Mouse (Mus musculus) kidney, embryonic 14.5 days (tissue): ENCODE measurements around the gene Fbxw26. TPM values are rescaled to one million over a fixed set of nuclear protein-coding genes. Genes with fewer than 3 reads are reported as not detected.
"Not testable (repeated sequence)": the region's sequence is repeated elsewhere in the genome, so short reads cannot be mapped to it uniquely, and the experiment has no call there.

Experiments
- ATAC-seq: fragments of 200-750 bp; cut with Nextera tagmentation; 2 replicates; pipeline ENCODE4 v1.8.0; 2017; ENCODE audit warnings: moderate number of reproducible peaks, mild to moderate bottlenecking, moderate TSS enrichment, moderate library complexity; ENCODE audit not compliant: low FRiP score, low TSS enrichment
- H3K27ac ChIP-seq: fragments of 300-500 bp; sonication (generic); 2 replicates; pipeline ENCODE4 v1.5.1; 2014; ENCODE audit warnings: low read depth, mild to moderate bottlenecking, low read length, moderate library complexity, mixed read lengths
- H3K27me3 ChIP-seq: fragments of 300-500 bp; sonication (generic); 2 replicates; pipeline ENCODE4 v1.6.1; 2014; ENCODE audit warnings: mild to moderate bottlenecking, low read length; ENCODE audit not compliant: control insufficient read depth, insufficient read depth
- H3K36me3 ChIP-seq: fragments of 300-500 bp; sonication (generic); 2 replicates; pipeline ENCODE4 v1.6.1; 2014; ENCODE audit warnings: low read length, mixed read lengths; ENCODE audit not compliant: control insufficient read depth, insufficient read depth
- H3K4me1 ChIP-seq: fragments of 300-500 bp; sonication (generic); 2 replicates; pipeline ENCODE4 v1.6.1; 2014; ENCODE audit warnings: low read length, mixed read lengths; ENCODE audit not compliant: control insufficient read depth, insufficient read depth
- H3K4me2 ChIP-seq: fragments of 300-500 bp; sonication (generic); replicated peaks from 2 replicates; pipeline ENCODE4 v1.6.1; 2014; ENCODE audit warnings: low read depth, mild to moderate bottlenecking, low read length
- H3K4me3 ChIP-seq: fragments of 300-500 bp; sonication (generic); 2 replicates; pipeline ENCODE4 v1.5.1; 2014; ENCODE audit warnings: mild to moderate bottlenecking, low read length
- H3K9ac ChIP-seq: fragments of 300-500 bp; sonication (generic); 2 replicates; pipeline ENCODE4 v1.6.1; 2014; ENCODE audit warnings: low read depth, mild to moderate bottlenecking, low read length, moderate library complexity
- H3K9me3 ChIP-seq: fragments of 300-500 bp; sonication (generic); 2 replicates; pipeline ENCODE4 v1.6.1; 2016; ENCODE audit warnings: low read length; ENCODE audit not compliant: control insufficient read depth
- WGBS: fragments of 180-500 bp; shearing (Covaris S2); extraction: QIAGEN DNeasy Blood & Tissue Kit; methylation state at CpG from one replicate; pipeline ENCODE4 v1.1.7; 2014; 5-methylcytosine and 5-hydroxymethylcytosine counted together
- polyA plus RNA-seq: library from polyadenylated mRNA; unstranded; fragments of >200 nt; fragmentation: Nextera tagmentation; extraction: Ambion mirVana; gene quantifications from 2 replicates; pipeline ENCODE4 v1.2.1, GENCODE M21; 2014

The Fbxw26 gene
- polyA plus RNA-seq: 0.14 and 0.15 TPM in 2 replicates

- ATAC-seq, H3K36me3 ChIP-seq: not testable (repeated sequence)
- WGBS: 89% methylated on average over 3 of the region's 3 CpGs
These were observed at the start of gene Fbxw26 for GRCm38 (mm10) chr9:109745989-109746388. Fbxw26 (minus strand) TSS chr9:109746089.

GRCm38 (mm10) chr9:109795221-109795620, 49.3 kb upstream of the Fbxw26 start:
- Histone ChIP-seq H3K9me3 (no peaks in the 10 kb centered on the region), H3K4me3 (no peak overlapping the region), H3K4me2 (no peak overlapping the region), H3K27ac (no peak overlapping the region), H3K27me3 (no peaks in the 10 kb centered on the region), H3K36me3 (no peaks in the 10 kb centered on the region), H3K4me1 (no peaks in the 10 kb centered on the region), H3K9ac (no peak overlapping the region)
- WGBS: 54% methylated on average over 2 of the region's 2 CpGs
- ATAC-seq: no peak

More at GRCm38 (mm10) chr9:109745989-109746388, at the start of gene Fbxw26:
- H3K4me3 ChIP-seq, H3K27me3 ChIP-seq, H3K9me3 ChIP-seq, H3K9ac ChIP-seq, H3K4me1 ChIP-seq, H3K4me2 ChIP-seq, H3K27ac ChIP-seq: not testable (repeated sequence)

DNA sequence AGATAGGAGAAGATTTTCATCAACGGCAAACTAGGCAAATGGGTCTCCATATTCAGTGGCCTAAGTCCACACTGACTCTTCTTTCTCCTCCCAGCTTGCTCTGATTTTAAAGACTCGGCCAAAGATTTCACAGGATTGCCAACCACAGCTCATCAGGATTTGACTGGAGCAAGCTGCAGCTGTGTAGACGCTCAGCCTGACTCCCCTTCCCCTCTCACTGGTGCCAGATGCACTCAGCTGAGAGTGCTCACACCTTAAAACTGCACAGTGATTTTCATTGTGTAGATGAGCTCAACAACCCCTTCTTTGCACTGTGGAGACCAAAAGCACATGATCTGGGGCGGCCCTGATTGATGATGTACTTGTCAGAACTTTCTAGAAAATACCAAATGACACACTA, 44.7 kb upstream of the Fbxw26 start, which contains the start of gene Fbxw27:
Fbxw27 (minus strand) TSS at position 101 of the 400 bp plus-strand sequence.
- H3K9me3 ChIP-seq, H3K36me3 ChIP-seq, H3K4me3 ChIP-seq, ATAC-seq, H3K4me2 ChIP-seq, H3K9ac ChIP-seq, H3K27me3 ChIP-seq, H3K27ac ChIP-seq, H3K4me1 ChIP-seq: not testable (repeated sequence)
- 80% methylated on average over 4 of the region's 4 CpGs for WGBS

- not testable (repeated sequence) for H3K4me3 ChIP-seq, H3K27ac ChIP-seq, H3K9me3 ChIP-seq, H3K27me3 ChIP-seq, H3K4me1 ChIP-seq, H3K36me3 ChIP-seq, H3K4me2 ChIP-seq, ATAC-seq, H3K9ac ChIP-seq
- 73% methylated on average over 1 of the region's 1 CpGs for WGBS
These were observed 21.0 kb upstream of the Fbxw26 start for GRCm38 (mm10) chr9:109766841-109767240.

DNA sequence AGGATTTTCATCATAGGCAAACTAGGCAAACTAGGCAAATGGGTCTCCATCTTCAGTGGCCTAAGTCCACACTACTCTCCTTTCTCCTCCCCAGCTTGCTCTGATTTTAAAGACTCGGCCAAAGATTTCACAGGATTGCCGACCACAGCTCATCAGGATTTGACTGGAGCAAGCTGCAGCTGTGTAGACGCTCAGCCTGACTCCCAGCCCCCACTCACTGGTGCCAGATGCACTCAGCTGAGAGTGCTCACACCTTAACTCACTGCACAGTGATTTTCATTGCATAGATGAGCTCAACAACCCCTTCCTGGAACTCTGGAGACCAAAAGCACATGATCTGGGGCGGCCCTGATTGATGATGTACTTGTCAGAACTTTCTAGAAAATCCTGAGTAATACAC, 43.3 kb downstream of the Fbxw26 start, which contains the start of gene Fbxw18:
Fbxw18 (minus strand) TSS at position 101 of the 400 bp plus-strand sequence.
- not testable (repeated sequence) for H3K4me3 ChIP-seq, ATAC-seq, H3K4me1 ChIP-seq, H3K27ac ChIP-seq, H3K9me3 ChIP-seq, H3K9ac ChIP-seq, H3K4me2 ChIP-seq, H3K36me3 ChIP-seq, H3K27me3 ChIP-seq
- 73% methylated on average over 4 of the region's 4 CpGs for WGBS

DNA sequence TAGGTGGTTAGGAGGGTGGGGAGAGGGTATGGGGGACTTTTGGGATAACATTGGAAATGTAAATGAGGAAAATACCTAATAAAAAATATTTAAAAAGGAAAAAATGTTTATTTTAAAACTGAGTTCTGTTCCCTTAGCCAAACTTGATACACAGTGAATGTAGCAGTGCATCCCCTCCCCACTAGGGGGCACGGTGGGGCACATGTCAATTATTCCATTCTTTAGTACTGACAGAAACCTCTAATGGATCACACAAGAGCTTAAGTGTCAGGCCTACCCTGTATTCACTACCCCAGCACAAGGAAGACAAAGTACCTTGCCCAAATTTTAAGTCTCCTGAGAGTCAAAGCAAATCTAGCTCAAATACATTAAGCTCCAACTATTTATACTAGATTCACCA, 60.6 kb downstream of the Fbxw26 start:
- Histone ChIP-seq H3K27me3 (no peaks in the 10 kb centered on the region), H3K9me3 (no peaks in the 10 kb centered on the region), H3K9ac (no peak overlapping the region), H3K27ac (no peak overlapping the region), H3K36me3 (no peaks in the 10 kb centered on the region), H3K4me3 (no peak overlapping the region), H3K4me2 (no peak overlapping the region), H3K4me1 (no peaks in the 10 kb centered on the region)
- 9% methylated on average over 1 of the region's 1 CpGs for WGBS
- ATAC-seq: peak; percentile 66; the same call in 1 of the 2 replicates

Other genes starting within 250 kb of the Fbxw26 start
- 0.43 and 0.79 TPM in 2 replicates for gene Fbxw15, start 177.8 kb downstream of the Fbxw26 start, polyA plus RNA-seq
- gene Fbxw24, start 120.0 kb downstream of the Fbxw26 start, polyA plus RNA-seq: 0.32 TPM in 1 of 2 replicates, not detected in the other
- gene Fbxw25, start 81.4 kb downstream of the Fbxw26 start, polyA plus RNA-seq: 0.19 TPM in 1 of 2 replicates, not detected in the other
- gene Fbxw18, start 43.4 kb downstream of the Fbxw26 start, polyA plus RNA-seq: 0.17 TPM in 1 of 2 replicates, not detected in the other
- 0.43 TPM in 1 of 2 replicates, not detected in the other for gene Fbxw27, start 44.6 kb upstream of the Fbxw26 start, polyA plus RNA-seq
- gene Spink8, start 66.2 kb upstream of the Fbxw26 start, polyA plus RNA-seq: 25.1 and 32.7 TPM in 2 replicates
- gene Nme6, start 86.7 kb upstream of the Fbxw26 start, polyA plus RNA-seq: 88.6 and 102 TPM in 2 replicates
- gene Camp, start 103.5 kb upstream of the Fbxw26 start, polyA plus RNA-seq: 0.27 TPM in 1 of 2 replicates, not detected in the other
- gene Cdc25a, start 129.5 kb upstream of the Fbxw26 start, polyA plus RNA-seq: 21.1 and 31.6 TPM in 2 replicates
- gene Map4, start 185.4 kb upstream of the Fbxw26 start, polyA plus RNA-seq: 35.1 and 54.6 TPM in 2 replicates